Mouse (Mus musculus) frontal cortex, postnatal 10 days (tissue): ENCODE data around the gene 3830406C13Rik.
A peak's percentile ranks its signal among the peaks of the same experiment; 100 is the strongest.
"Not testable (repeated sequence)": the region's sequence is repeated elsewhere in the genome, so short reads cannot be mapped to it uniquely, and the experiment has no call there.

Experiments
- DNase-seq, 2 experiments: peaks; one replicate each; pipeline ENCODE4 v3.0.0; 2022; ENCODE audit warnings: low spot score in 2 of 2, mixed read lengths in 1 of 2

The 3830406C13Rik gene

DNA sequence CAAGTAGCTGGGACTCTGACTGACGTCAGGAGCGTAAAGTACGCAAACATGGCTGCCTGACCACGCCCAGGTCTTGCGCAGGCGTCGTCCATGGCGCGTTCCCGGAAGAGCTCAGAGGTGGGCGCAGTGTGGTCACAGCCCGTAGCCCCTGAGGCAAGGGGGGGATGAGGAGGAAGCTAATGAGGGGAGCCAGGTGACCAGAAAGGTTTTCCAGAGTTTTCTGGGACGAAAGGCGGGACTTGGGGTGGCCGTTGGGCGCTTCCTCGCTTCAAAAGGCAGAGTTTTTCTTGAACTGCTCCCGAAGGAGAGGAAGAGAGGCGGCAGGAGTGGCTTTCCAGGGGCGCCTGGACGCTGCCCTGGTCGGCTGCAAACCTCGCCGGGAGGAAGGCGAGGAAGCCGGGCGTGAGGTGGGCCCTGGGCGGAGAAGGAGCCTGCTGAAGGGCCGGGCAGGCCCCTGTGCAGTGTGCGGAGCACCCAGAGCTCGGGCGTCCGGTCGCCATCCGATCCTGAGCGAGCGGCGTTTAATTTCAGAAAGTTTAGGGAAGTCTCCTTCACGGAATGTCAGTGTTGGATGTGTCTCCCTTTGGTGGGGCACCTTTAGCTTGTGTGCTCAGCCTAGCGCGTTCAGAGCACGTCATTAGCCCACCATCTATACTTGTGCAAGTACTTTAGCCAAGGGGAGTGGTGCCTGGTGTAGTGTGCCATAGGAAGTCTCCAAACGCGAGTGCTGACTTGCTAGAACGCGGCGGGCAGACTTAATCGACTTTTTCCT, at the start of gene 3830406C13Rik:
TSS of gene 3830406C13Rik (plus strand) at position 33 of the 772 bp plus-strand sequence.
- peak; percentile 72 to 84 for DNase-seq

GRCm38 (mm10) chr14:12243726-12244125, 40.2 kb upstream of the 3830406C13Rik start:
- no peak for DNase-seq

GRCm38 (mm10) chr14:12276031-12276430, 7.9 kb upstream of the 3830406C13Rik start:
- DNase-seq, result no peak

DNA sequence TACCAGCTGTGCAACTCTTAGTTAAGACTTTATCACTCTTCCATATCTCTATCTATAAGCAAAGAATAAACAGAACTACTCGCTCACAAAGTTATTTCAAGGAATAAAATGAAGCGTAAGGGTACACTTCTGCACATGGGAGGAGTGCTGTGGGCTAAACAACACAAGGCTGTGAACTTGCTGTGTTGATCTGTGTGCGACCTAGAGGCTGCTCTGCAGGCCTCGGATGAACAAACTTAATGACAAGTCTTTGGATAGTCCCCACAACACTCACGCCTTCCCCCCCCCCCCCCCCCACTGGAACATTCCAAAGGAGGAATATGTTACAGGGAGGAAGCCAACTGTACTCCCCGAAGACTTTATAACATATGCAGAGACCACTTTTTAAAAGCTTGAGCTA, 332 bp upstream of the 3830406C13Rik start, which contains the start of gene Gm49355:
TSS of gene Gm49355 (plus strand) at position 336 of the 400 bp plus-strand sequence.
- DNase-seq, result no peak

GRCm38 (mm10) chr14:12289747-12290146, 5.8 kb downstream of the 3830406C13Rik start:
- DNase-seq, result not testable (repeated sequence)

DNA sequence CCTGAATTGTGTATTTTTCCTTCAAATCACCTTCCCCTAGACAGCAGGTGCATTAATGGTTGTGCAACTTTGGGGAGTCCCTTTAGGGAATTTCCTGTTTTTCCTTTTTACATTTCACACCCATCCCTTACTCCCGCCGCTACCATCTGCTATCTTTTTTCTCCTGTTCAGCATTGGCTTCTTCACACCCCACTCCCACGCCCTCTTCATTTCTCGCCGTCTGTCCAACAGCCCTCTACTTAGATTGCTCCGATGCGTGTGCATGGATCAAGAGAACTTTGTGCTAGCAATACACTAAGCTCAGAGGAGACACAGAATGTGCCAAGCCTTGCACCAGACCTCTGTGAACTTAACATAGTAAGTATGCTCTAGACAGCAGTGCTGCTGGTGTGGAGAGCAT, 12.4 kb downstream of the 3830406C13Rik start:
- DNase-seq, result peak; percentile 46 to 50

DNA sequence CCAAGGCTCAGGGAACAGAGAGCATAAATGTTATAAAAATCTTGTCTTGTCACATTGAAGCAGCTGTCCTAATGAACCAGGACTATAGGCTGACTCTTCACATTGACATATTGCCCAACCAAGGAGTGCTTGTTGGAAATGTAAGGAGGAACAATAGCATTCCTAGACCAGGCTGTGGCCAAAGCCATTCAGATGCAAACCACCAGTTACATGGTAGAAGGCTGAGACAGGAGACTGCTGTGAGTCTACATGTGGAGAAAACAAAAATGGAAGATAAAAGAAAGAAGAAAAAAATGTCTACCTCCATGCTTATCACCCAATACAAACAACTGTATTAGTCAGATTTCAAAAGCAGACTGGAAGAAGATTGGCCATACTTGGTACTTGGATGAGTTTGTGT, 15.2 kb downstream of the 3830406C13Rik start:
- no peak for DNase-seq

DNA sequence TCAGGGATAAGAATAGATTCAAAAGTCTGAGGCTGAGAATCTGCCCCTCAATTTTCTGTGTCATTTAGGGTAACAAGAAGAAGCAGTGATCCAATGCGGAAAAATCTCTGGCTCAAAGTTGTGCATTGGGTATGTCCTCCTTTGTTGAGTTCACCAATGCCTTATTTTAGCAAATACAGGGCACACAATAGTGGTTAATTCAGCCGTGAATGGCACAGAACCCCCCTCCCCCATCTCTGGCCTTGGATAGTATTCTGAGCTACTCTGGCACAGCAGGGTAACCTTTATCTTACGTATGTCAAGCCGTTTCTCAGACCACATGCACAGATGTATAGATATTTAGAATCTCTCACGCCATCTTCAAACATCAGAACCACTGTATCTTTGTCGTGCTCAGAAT, 15.7 kb downstream of the 3830406C13Rik start:
- DNase-seq, result no peak

- DNase-seq, result no peak
These were observed 16.3 kb downstream of the 3830406C13Rik start for GRCm38 (mm10) chr14:12300275-12300674.

DNA sequence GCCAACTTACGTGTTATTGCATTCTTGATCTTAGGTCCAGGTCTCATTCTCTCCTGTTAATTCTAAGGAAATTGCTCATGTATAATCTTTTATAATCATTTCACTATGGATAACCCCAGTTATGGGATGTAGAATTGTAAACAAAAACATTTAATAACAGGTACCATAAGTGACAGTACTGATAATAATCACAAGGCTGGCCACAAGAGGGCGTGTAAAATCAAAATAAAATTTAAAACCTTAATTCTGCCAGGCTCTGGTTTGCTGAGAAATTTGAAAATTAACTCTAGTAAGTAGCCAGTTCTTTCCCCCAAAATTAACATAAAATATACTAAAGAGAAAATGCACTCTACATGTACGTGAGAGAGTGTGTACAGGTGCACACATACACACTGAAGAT, 16.7 kb downstream of the 3830406C13Rik start:
- no peak for DNase-seq

GRCm38 (mm10) chr14:12303106-12303505, 19.1 kb downstream of the 3830406C13Rik start:
- DNase-seq, result no peak

DNA sequence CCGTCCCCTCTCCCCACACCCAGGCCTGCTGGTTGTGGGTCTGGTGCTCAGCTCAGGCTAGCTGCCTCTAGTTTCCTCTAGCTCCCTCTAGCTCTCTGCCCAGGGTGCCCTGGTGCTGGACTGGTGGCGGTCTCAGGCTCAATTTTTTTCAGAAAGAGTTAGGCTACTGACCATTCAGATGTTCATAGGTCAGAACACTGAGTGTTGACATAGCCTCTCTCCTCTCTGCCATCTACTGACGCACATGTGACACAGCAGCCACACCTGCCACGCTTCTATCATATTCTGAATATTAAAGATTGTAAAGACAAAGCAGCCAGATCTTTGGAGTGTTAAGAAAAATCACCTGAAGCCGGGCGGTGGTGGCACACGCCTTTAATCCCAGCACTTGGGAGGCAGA, 49.6 kb downstream of the 3830406C13Rik start:
- DNase-seq, result no peak

DNA sequence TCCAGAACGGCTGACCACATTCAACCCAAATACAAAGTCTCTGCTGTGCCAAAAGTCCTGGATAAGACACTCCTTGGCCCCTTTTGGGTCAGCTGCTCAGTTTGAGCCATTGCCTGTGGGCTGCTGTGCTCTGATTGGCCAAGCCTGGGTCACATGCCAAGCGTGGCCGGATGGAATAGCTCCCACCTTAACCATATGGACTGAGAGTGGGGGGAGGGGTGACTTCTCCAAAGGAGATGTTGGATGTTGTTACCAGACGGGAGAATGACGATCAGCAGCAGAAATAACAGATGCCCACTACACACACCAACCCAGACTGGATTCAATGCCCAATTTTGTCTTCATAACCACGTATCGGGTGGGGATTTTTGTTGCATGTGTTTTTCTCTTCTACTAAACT, 51.0 kb downstream of the 3830406C13Rik start:
- DNase-seq, result no peak

GRCm38 (mm10) chr14:12337421-12337997, 53.5 kb downstream of the 3830406C13Rik start:
- no peak for DNase-seq

GRCm38 (mm10) chr14:12337998-12338809, 54.2 kb downstream of the 3830406C13Rik start:
- no peak for DNase-seq

DNA sequence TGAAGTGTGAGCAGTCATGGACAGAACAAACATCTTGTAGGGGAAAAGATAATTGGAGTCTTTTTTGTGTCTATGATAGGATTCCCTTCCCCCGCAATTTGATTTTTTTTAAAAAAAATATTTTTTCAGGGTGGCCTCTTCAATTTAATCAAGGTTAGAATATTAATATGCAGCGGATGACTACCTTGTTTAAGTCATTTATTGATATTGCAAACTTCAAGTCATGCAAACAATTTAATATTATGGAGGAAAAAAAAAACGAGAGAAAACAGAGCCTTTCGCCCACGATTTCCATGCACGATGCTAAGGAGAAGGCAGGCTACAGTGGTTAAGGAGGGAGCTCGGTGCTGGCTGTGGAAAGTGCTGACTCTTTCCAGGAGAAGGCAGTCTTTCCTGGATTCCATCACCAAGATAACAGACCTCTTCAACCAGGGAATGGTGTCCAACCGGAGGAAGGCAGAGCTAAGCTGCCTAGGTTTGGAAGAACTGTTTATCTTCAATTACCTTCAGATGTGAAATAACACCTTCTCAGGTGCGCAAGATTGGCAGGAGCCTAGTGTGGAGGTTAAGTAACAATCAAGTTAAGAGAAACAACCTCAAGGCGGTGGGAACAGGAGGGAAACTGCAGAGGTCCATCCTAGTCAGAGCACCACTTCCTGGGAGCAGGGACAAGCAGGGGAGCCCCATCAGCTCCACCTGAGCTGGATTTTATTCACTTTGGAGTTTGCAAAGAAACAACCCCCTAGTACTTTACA, 55.0 kb downstream of the 3830406C13Rik start:
- DNase-seq, result no peak

DNA sequence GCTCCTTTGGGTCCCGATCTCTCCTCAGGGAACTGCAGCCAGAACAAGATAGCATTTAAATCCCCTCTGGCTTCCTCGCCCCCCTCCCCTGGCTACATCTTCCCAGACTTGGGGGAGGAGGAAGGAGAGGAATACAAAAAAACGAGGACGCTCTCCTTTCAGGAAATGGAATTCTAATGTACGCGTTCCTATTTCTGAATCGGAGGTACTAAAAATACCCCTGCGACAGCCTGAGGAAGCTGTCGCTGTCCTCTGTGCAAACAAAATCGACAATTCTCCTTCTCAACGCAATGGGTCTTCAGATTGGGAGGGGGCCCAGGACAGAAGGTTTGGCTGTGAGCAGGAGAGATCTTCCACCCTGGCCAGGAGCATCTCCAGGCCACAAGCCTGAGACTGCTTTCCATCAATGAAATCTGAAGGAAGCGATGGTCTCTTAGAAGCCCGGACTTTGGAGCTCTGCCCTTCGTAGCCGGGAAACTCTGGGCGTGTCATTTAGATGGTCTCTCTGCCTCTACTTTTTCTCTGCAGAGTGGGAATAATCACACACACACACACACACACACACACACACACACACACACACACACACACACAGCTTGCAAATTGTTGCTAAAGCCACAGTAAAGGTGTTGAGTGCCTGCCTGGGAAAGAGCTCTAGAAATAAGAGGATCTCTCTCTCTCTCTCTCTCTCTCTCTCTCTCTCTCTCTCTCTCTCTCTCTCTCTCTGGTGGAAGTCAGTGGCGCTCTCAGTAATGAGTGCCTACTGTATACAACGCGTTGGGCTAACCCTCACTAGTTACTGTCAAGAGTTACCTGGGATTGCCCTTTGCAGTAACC, 56.5 kb downstream of the 3830406C13Rik start:
- no peak for DNase-seq

DNA sequence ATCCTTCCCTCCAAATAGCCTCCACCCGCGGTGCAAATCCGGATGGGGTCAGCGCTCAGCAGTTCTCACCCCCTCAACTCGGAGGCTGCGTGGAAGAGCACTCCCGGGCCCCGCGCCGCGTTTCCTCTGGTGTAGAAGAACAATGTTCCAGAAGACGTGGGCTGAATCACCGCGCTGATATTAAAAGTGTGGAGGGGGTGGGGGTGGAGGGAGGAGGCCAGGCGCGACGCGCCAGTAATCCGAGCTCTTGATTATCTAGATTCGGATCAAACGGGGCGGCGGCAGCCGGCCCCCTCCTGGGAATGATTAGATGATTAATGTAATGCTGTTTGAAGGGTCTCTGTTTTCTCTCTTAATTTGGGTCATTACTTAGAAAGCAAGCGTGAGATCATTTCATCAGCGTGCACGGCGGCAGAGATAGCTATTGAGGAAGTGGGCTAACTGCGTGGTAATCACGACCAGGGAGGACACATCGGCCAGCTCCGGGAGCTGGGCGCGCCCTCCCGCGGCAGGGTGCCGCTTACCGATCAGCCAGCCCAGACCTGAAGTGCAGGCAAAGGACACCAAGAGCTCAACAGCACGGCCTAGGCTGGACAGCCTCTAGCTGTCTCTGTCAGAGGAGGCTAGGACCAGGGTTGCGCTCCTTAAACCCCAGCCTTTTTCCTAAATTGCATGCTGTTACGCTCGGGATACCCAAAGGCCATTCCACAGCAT, 57.3 kb downstream of the 3830406C13Rik start:
- DNase-seq, result no peak

- no peak for DNase-seq
These were observed 58.0 kb downstream of the 3830406C13Rik start for GRCm38 (mm10) chr14:12341789-12342457.
